ENCODE assay signal across 10 mouse cellular contexts in genomic region chr8:111801456-111801855, GRCm38 (mm10). TPM values are rescaled to one million over a fixed set of nuclear protein-coding genes. Genes with fewer than 3 reads are reported as not detected.
A peak's percentile ranks its signal among the peaks of the same experiment; 100 is the strongest.
DNase-seq lines count a peak whose midpoint lies in the region; ATAC-seq lines count a peak whose summit lies in the region.
"Had no signal": no experiment of that assay in that cellular context is flagged by ENCODE, and none has a peak within 500 bp of the region (broad histone marks: within the 10 kb centered on the region; RNA-seq: fewer than 3 reads in every experiment).

No protein-coding gene starts in this region.

- H3K4me1 ChIP-seq in limb, embryonic 11.5 days (ENCODE audit: control insufficient read depth, insufficient read depth, low read length), result peaks cover 3% of the 10 kb centered on the region; the same call in 1 of the 2 replicates
- H3K4me1 ChIP-seq in limb, embryonic 10.5 days, result peaks cover 35% of the 10 kb centered on the region
- H3K4me1 ChIP-seq in embryonic facial prominence, embryonic 14.5 days (ENCODE audit: control insufficient read depth, insufficient read depth, low read length), result no peaks in the 10 kb centered on the region
- H3K4me1 ChIP-seq in limb, embryonic 13.5 days, result peaks cover 6% of the 10 kb centered on the region; the same call in 1 of the 2 replicates

- peak; percentile 35 for DNase-seq in limb, embryonic 11.5 days (ENCODE audit: low spot score)
- no peak for DNase-seq in limb, embryonic 10.5 days (ENCODE audit: low spot score)
- DNase-seq in embryo, embryonic 10 days (ENCODE audit: low spot score), result peak; percentile 60
- peak; percentile 47 for DNase-seq in embryonic facial prominence, embryonic 14.5 days (ENCODE audit: low spot score)
- DNase-seq in ovary, adult 18-20 months (ENCODE audit: low spot score), result no peak
- DNase-seq: thymus, postnatal 25 days had no signal

- no peak overlapping the region for H3K9ac ChIP-seq in limb, embryonic 11.5 days (ENCODE audit: low read length)
- no peak overlapping the region for H3K9ac ChIP-seq in embryonic facial prominence, embryonic 14.5 days (ENCODE audit: low read depth, low read length)
- no peak overlapping the region for H3K9ac ChIP-seq in limb, embryonic 13.5 days
- H3K9ac ChIP-seq: limb, embryonic 12.5 days had no signal

- whole genome bisulfite sequencing in limb, embryonic 11.5 days, result 11% methylated on average over 6 of the region's 6 CpGs
- WGBS in limb, embryonic 10.5 days, result 19% methylated on average over 6 of the region's 6 CpGs
- WGBS in embryonic facial prominence, embryonic 14.5 days, result 21% methylated on average over 6 of the region's 6 CpGs
- WGBS in limb, embryonic 13.5 days, result 17% methylated on average over 6 of the region's 6 CpGs

- no peaks in the 10 kb centered on the region for H3K36me3 ChIP-seq in limb, embryonic 11.5 days (ENCODE audit: control insufficient read depth, insufficient read depth, low read length)
- H3K36me3 ChIP-seq in limb, embryonic 10.5 days, result peaks cover 39% of the 10 kb centered on the region
- H3K36me3 ChIP-seq in embryonic facial prominence, embryonic 14.5 days (ENCODE audit: control insufficient read depth, insufficient read depth, low read length), result peaks cover 24% of the 10 kb centered on the region; the same call in 1 of the 2 replicates
- H3K36me3 ChIP-seq in limb, embryonic 13.5 days, result peaks cover 33% of the 10 kb centered on the region

- no peaks in the 10 kb centered on the region for H3K9me3 ChIP-seq in limb, embryonic 11.5 days (ENCODE audit: control insufficient read depth, low read length)
- H3K9me3 ChIP-seq in limb, embryonic 10.5 days (replicated peaks), result no peaks in the 10 kb centered on the region
- no peaks in the 10 kb centered on the region for H3K9me3 ChIP-seq in embryonic facial prominence, embryonic 14.5 days (ENCODE audit: control insufficient read depth, low read length)
- H3K9me3 ChIP-seq in limb, embryonic 13.5 days, result no peaks in the 10 kb centered on the region
- H3K9me3 ChIP-seq: limb, embryonic 12.5 days had no signal

- H3K4me3 ChIP-seq in limb, embryonic 11.5 days (ENCODE audit: low read depth, low read length), result no peak overlapping the region
- H3K4me3 ChIP-seq in limb, embryonic 10.5 days, result no peak overlapping the region
- H3K4me3 ChIP-seq in embryonic facial prominence, embryonic 14.5 days (ENCODE audit: low read depth, low read length), result no peak overlapping the region
- no peak overlapping the region for H3K4me3 ChIP-seq in limb, embryonic 13.5 days
- H3K4me3 ChIP-seq: limb, embryonic 12.5 days; myocyte had no signal

- no peaks in the 10 kb centered on the region for H3K27me3 ChIP-seq in limb, embryonic 11.5 days (ENCODE audit: control insufficient read depth, insufficient read depth, low read length)
- no peaks in the 10 kb centered on the region for H3K27me3 ChIP-seq in limb, embryonic 10.5 days (ENCODE audit: low read depth, poor library complexity, severe bottlenecking)
- no peaks in the 10 kb centered on the region for H3K27me3 ChIP-seq in embryonic facial prominence, embryonic 14.5 days (replicated peaks; ENCODE audit: control insufficient read depth, insufficient read depth, low read length)
- H3K27me3 ChIP-seq in limb, embryonic 13.5 days, result no peaks in the 10 kb centered on the region
- H3K27me3 ChIP-seq: limb, embryonic 12.5 days had no signal

- no peak overlapping the region for H3K4me2 ChIP-seq in limb, embryonic 11.5 days (ENCODE audit: low read depth, severe bottlenecking)
- H3K4me2 ChIP-seq in embryonic facial prominence, embryonic 14.5 days (ENCODE audit: low read depth, low read length), result no peak overlapping the region
- no peak overlapping the region for H3K4me2 ChIP-seq in limb, embryonic 13.5 days (replicated peaks)
- H3K4me2 ChIP-seq: limb, embryonic 12.5 days had no signal

- ATAC-seq in limb, embryonic 11.5 days (ENCODE audit: insufficient number of reproducible peaks, low FRiP score, low TSS enrichment, low read depth), result no peak
- ATAC-seq in embryonic facial prominence, embryonic 14.5 days (ENCODE audit: low read depth), result no peak
- ATAC-seq in limb, embryonic 13.5 days (ENCODE audit: low FRiP score, low read depth), result no peak
- no peak for ATAC-seq in frontal cortex, adult (ENCODE audit: low TSS enrichment)

- H3K27ac ChIP-seq in limb, embryonic 11.5 days (replicated peaks; ENCODE audit: low read depth, low read length), result no peak overlapping the region
- H3K27ac ChIP-seq in limb, embryonic 10.5 days, result no peak overlapping the region; the same call in 1 of the 2 replicates
- peak overlapping the region; percentile 52; the same call in 1 of the 2 replicates for H3K27ac ChIP-seq in embryonic facial prominence, embryonic 14.5 days (replicated peaks; ENCODE audit: low read depth, low read length)
- peak overlapping the region; percentile 17; the same call in 1 of the 2 replicates for H3K27ac ChIP-seq in limb, embryonic 13.5 days
- H3K27ac ChIP-seq: limb, embryonic 12.5 days had no signal

RNA-seq across cellular contexts. Expression of gene Cfdp1, which starts 52.6 kb away (rescaled TPM):
- polyA plus RNA-seq in limb, embryonic 11.5 days (2014; fragmentation: Nextera tagmentation; extraction: Ambion mirVana), result 268 TPM in 2 replicates
- 230 and 231 TPM in 2 replicates for polyA plus RNA-seq in limb, embryonic 10.5 days (2016; fragmentation: Nextera tagmentation; extraction: Ambion mirVana)
- polyA plus RNA-seq in embryonic facial prominence, embryonic 14.5 days (2014; fragmentation: Nextera tagmentation; extraction: Ambion mirVana), result 202 and 203 TPM in 2 replicates
- 260 and 262 TPM in 2 replicates for polyA plus RNA-seq in limb, embryonic 13.5 days (2015; fragmentation: Nextera tagmentation; extraction: Ambion mirVana)

RNA-seq across cellular contexts. Expression of gene Bcar1, which starts 57.8 kb away (rescaled TPM):
- polyA plus RNA-seq in limb, embryonic 11.5 days (2014; fragmentation: Nextera tagmentation; extraction: Ambion mirVana), result 40.4 and 47.9 TPM in 2 replicates
- polyA plus RNA-seq in limb, embryonic 10.5 days (2016; fragmentation: Nextera tagmentation; extraction: Ambion mirVana), result 50.2 and 50.4 TPM in 2 replicates
- 34.9 and 35.3 TPM in 2 replicates for polyA plus RNA-seq in embryonic facial prominence, embryonic 14.5 days (2014; fragmentation: Nextera tagmentation; extraction: Ambion mirVana)
- 41.7 and 41.8 TPM in 2 replicates for polyA plus RNA-seq in limb, embryonic 13.5 days (2015; fragmentation: Nextera tagmentation; extraction: Ambion mirVana)

Comparison
In these comparisons a context has a peak if more than half of its experiments do, and no peak if none do; other contexts are left out.
1. DNase-seq: peak in limb, embryonic 11.5 days (single experiment), embryo, embryonic 10 days (single experiment) and embryonic facial prominence, embryonic 14.5 days (single experiment); none in limb, embryonic 10.5 days (single experiment) and ovary, adult 18-20 months (single experiment).
2. H3K27ac ChIP-seq: peak in embryonic facial prominence, embryonic 14.5 days (single experiment) and limb, embryonic 13.5 days (single experiment); none in limb, embryonic 11.5 days (single experiment) and limb, embryonic 10.5 days (single experiment).